Mouse (Mus musculus): ENCODE measurements around the gene Mical3.

Mical3 gene

DNA sequence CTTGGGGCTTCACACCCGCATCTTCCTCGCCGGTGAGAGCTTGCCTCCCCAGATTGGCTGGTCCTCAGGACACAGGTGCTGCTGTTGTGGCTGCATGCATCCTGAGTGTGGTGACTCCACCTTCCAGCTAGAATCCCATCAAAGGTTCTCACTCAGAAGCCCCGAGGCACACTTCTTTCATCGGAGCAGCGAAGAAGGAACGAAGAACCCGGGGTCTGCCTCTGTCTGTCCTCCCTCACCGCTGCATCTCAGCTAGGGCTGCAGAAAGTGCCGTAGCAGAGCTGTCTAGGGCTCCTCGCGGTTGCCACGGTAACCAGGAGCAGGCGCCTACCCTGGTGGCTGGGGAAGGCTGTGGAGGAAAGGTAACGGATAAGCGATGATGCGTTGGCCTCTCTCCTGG is at the start of gene Mical3:
Mical3 (minus strand) TSS at position 227 of the 400 bp plus-strand sequence.
- DNase-seq (ENCODE audit: low spot score), result no peak

DNA sequence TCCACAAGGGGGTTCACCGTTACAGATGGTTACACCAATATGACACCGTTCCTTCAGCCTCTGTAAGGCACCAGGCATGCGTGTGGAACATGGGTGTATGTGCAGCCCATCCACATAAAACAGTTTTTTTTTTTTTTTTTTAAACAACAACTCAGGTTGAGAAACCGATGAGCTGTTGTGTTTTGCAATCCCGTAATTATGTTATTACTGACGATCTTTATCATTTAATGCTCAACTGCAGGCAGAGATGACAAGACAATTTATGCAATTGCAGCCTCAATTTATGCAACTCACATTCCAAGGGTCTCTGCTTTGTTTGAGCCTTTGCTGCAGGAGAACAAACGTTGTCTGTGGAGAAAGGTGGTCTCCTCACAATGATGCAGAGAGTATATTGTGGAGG is 49.0 kb upstream of the Mical3 start:
- DNase-seq (ENCODE audit: low spot score), result no peak

DNA sequence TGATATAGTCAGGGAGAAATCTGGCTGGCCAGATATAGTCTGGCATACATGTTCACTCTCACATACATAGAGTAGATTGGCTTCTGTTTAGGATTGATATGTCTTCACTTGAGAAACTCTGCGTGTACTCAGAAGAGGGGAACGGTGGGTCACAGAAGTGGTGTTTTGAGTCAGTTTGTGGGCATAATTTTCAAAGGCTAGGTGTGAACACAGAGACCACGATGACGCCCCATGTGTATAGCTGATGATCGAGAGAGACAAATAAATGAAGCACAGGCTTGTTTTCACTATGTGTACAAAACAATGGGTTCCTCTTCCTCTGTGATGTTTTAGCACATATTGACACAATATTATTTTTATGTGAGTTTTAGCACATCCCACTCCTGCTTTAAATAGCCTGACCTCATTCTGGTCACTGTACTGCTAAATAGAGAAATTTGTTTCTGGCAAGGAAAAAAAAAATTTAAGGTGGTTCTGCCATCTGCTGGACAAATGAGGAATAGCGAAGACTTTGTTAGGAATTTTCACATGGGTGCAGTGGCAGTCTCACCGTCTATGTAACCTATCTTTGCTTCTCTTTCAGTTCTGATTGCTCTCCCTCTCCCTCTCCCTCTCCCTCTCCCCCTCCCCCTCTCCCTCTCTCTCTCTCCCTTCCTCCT is 48.0 kb upstream of the Mical3 start:
- no peak for DNase-seq (ENCODE audit: low spot score)

DNA sequence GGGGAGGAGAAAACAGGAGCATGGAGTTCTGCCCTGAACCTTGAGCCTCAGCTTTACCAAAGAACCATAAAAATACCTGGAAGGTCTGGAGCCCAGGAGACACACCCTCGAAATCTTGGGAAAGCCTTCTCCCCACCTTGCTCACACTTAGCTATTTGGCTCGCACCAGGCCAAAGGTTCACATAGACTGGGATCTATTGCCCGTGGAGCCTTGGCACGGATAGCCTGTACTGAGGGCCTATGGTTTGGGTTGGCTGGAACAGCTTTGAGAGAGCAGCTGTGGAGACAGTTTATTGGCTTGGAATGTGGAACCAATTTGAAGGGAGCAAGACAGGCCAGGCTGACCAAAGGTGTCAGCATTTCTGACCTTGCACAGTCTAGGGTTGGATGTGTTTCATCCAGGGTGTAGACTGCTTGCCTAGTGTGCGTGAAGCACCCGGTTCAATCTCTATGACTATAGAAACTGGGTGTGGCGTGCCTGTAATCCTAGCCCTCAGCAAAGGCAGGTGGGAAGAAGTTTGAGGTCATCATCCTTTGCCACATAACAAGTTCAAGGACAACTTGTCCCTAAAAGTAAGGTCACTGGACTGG is 46.4 kb upstream of the Mical3 start:
- DNase-seq (ENCODE audit: low spot score), result no peak

DNA sequence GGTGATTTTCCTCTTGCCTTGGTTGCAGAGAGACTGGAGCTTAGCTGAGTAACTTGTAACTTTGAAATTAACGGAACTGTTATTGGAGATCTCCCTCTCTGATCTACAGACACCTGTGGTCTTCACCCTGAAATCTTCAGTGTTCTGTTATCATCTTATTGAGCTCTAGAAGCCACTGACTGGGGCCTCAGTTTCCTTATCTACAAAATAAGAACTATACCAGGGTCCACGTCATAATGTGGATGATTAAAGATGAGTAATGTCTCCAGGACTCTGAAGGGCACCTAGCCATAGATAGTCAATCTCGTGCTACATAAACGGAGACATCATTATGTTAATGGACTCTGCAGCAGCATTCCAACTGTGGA is 45.9 kb upstream of the Mical3 start:
- DNase-seq (ENCODE audit: low spot score), result no peak

DNA sequence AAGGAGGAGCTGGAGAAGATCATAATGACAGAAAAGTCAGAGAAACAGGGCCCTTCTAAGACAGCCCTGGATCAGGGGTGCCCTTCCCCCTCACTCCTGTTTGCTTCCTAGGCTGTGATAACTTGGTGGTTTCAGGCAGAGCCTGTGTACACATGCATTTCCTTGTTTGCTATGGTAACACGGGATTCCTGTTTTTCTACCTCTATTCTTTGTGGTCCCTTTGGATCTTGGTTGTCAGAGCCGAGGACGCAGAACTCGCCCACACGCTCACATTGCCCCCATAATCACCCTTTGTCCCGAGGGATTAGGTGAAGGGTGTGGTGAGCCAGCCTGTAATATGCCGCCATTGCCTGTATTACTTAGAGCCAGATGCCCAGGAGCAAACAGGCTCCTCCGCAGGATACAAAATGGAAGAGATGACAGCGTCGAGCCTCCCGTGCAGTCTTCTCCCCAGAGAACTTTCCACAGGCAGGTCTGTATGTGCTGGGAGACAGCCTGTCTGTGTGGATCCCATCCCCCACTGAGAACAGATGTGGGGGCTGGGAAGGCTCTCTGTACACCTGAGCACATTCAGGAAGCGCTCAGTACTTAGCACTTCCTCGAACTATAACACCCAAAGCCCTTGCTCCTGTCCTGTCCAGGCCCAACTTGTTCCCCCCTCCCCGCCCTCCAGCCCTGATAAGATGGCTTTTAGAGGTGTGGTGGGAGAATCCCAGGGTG is 45.4 kb upstream of the Mical3 start:
- DNase-seq (ENCODE audit: low spot score), result no peak

DNA sequence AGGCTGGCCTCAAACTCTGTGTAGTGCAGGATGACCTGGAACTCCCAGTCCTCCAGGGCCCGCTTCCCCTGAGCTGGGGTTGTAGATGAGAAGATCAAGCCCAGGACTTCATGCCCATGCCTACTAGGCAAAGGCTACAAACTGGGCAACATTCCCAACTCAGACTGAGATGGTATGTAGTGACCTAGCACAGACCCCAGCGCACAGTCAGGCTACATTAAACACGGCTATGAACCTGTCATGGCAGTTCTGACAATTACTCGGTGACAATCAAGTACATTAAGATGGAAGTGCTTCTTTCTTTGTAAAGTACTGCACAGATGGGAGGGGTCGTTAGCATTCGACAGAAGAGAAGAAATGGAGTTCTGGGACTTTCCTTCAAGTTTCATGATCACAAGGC is 44.0 kb upstream of the Mical3 start:
- no peak for DNase-seq (ENCODE audit: low spot score)

DNA sequence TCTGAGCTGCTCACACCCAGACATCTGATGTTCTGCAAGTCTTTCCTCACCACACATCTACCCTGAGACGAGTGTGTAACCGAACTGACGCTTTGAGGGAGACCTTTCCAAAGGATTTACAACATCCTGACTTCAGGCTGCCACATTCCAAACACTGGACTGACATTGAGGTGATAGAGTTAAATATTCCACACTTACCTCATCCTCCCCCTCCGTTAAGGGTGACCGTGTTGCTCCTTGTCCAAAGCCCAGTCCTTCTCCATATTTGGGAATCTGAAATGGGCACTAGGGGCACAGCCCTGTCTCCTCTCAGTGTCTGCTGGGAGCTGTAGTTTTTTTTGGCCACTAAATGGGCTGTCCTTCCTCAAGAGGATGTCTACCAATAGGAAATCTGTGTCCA is 42.7 kb upstream of the Mical3 start:
- DNase-seq (ENCODE audit: low spot score), result no peak

DNA sequence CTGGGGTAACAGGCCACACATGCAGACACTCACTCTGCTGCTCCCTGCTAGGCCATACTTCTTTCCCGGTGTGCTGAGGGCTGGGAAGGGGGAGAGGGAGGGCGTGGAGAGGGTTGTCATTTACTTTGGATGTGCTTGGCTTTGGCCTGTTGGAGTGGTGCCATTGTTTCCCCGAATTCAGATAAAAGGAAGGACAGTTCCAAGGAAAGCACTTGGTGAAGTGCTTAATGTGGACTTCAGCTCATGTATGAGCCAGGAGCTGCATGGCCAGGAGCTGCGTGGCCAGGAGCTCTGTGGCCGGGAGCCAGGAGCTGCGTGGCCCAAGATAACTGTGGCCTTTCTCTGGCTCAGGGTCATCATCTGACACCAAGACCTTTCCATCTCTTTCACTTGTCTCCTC is 40.3 kb upstream of the Mical3 start:
- DNase-seq (ENCODE audit: low spot score), result no peak

DNA sequence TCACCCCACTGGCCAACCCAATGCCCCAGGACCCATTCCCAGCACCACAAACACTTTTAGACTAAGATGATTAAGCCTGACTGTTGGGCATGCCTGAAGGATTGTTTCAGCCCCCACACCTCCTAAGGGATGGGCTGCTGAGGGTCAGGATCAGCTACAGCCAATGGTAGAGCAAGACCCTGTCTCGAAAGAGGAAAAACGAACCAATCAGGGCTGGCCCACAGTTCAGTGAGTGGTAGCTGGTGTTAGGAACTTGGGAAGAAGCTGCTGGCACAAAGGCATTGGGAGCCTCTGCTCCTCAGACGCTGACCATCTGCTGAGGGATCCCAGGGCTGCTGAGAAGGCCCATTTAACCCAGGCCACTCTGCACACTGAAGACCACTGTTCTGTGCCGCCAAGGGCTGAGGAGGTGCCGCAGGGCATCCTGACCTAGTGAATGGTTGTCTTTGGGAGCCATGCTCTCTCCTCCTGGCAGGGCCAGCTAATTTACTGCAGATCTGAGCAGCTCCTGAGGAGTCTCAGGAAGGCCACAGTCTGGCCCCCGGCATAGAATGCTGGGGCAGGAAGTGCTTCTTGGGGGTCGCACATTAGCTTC is 36.7 kb upstream of the Mical3 start:
- no peak for DNase-seq (ENCODE audit: low spot score)

DNA sequence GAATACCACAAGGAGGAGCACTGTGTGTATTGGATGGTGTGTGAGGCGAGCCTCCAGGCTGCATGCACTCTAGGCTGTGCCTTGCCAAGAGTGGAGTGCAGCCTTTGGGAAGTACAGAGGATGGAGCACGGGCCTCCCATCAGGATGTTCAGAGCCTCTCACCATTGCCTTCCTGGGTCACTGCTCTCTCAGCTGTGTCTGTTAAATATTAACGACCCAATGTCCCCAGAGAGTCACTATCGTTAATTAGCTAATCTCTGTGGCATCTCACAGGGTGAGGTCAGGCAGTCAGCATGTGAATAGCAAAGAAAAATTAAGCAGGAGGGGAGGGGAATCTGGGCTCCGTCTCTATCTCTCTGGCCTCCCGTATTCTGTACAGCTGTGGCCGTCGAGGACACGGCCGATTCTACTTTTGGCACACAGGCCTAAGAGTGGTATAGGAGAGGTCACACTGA is 35.3 kb upstream of the Mical3 start:
- DNase-seq (ENCODE audit: low spot score), result no peak

DNA sequence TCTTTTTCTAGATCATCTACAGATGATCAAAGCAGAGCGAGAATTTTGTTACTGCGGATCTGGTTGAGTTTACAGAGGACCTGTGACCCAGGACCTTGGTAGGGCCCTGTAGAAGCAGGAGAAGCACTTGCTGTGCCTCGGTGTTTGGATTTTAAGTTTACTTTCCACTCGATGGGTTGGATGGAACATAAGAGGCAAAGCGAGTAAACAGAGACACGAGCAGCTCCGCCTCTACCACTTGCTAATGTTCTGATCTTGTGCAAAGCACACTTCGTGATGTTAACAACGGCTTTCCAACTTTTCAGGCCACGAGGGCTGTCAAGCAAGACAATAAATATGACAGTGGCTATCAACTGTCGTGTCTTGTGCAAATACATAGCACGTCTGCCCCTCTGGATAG is 31.8 kb upstream of the Mical3 start:
- no peak for DNase-seq (ENCODE audit: low spot score)

DNA sequence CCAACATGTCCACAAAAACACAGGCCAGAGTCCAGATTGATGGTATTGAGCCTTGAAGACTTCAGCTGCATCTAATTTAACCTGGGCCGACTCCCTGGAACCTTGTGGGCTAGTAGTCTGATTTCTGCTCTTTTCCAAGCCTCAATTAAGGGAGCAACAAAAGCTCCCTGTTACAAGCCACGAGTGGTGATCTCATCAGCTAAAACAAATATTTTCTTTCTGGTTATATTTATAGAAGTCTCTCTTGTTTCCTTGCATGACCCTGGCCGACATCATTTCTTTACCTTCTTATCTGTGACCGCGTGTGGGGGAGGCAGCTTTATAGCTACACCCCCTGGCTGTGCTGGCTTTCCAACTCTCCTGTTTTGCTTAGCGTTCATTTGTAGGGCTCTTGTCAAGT is 29.3 kb upstream of the Mical3 start:
- DNase-seq (ENCODE audit: low spot score), result no peak

DNA sequence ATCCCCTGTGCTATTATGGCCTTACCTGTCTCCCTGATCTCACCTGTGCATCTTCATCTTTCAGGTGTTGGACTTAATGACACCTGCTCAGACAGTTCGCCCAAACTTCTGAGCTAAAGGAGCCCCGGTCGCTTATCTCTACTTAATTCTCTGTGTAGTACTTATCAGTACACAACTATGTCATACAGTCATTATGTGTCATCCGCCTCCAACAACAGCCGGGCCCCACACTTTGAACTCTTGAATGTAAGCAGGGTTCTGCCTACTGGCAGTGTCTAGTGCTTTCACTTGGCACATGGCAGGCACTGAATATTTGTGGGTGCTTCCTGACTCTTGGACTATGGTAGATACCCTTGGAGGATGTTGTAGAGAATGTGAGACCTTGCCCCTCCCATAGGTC is 28.8 kb upstream of the Mical3 start:
- no peak for DNase-seq (ENCODE audit: low spot score)

DNA sequence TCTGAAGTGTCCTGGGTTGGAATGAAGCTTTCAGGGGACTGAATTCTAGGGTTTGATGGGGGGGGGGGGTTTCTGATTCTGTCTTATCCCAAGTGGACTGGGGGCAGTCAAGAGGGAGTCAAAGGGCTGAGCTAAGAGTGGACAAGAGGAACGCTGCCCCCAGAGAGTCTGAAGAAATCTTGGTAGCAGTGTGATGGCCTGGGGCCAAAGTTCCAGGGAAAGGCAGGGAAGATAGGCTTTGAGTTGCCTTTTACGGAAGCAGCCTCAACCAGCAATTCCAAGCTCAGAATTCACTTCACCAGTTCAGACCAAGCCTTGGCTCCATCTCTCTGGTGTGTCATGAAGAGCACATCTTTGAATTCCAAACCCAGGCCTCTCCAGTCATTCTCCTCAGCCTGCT is 25.2 kb upstream of the Mical3 start:
- no peak for DNase-seq (ENCODE audit: low spot score)

DNA sequence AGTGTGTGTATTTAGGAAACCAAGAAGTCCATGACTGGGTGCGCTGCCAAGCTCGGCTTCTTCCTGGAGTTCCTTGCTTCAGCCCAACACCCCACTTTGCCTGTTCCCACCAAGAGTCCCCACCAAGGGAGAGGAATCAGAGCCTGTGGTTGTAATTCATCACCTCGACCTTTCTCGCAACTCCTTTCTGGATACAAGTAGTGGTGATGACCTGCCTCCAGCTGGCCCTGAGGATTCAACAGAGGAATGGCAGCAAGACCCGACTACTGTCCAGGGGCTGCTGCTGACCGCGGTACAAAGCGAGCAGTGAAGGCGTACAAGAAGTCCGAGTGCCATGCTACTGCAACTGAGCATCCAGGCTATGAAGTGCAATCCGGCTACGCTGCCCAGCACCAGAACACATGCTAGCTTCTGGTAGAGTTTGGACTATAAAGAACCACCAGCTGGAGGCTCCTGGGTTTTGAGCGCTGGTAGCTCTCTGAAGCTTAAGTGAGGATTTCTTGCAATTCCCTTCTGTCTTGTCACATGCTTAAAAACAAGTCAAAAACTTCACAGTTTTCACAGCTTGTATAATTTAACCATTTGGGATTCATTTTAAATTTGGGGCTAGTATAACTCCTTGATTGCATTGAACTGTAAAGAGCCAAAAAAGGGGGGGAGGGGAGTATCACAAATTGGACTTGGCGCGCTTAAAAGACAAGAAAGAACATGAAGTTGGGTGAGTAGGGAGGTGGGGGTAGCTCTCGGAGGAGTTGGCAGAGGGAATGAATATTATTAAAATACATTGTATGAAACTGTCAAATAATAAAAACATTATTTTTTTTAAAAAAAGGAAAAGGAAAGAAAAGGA is 23.9 kb upstream of the Mical3 start:
- DNase-seq (ENCODE audit: low spot score), result no peak

DNA sequence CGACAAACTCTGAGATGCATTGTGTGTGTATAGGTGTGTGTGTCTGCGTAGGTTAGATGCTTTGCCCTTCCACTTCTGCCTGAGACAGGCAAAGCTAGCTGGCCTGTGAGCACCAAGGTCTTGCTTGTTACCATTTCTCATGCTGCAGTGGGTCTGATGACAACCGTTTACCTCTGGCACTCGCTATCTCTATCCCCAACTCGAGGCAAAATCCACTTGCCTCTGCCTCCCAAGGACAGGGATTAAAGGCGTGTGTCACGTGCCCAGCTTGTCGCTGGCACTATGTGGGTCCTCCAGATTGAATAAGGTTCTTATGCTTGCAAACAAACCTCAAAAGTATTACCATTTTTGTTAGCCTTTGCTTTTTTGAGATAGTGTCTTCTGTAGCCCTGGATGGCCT is 22.4 kb upstream of the Mical3 start:
- no peak for DNase-seq (ENCODE audit: low spot score)

DNA sequence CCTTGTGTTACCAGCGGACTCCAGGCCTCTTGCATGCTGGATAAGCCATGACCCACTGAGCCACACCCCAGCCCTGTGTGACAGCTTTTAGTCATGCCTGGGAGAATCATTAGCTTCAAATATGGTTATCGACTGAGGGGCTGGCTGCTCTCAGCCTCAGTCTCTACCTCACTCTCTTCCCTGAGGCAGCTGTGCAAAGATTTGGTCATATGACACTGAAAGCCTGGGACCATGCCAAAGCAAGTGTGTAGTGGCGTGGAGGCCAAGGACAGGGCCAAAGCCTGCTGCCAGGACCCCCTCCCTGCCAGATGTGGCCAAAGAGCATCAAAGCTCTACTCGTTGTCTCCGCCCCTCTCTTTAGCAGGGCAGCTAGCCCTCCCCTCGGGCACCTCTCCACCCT is 20.9 kb upstream of the Mical3 start:
- no peak for DNase-seq (ENCODE audit: low spot score)

DNA sequence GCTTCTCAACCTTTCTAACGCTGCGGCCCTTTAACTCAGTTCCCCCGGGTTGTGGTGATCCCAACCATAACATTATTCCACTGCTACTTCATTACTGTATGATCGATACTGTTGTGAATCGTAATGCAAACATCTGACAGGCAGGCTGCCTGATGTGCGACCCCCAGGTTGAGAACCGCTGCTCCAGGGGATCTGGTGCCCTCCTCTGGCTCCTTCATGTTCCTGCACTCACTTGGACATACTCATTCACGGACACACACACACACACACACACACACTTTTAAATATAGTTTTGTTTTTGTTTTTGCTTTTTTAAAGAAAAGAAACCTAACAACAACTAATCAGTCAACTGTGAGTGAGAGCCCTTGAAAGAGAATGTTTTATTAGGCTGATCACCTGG is 19.3 kb upstream of the Mical3 start:
- no peak for DNase-seq (ENCODE audit: low spot score)

DNA sequence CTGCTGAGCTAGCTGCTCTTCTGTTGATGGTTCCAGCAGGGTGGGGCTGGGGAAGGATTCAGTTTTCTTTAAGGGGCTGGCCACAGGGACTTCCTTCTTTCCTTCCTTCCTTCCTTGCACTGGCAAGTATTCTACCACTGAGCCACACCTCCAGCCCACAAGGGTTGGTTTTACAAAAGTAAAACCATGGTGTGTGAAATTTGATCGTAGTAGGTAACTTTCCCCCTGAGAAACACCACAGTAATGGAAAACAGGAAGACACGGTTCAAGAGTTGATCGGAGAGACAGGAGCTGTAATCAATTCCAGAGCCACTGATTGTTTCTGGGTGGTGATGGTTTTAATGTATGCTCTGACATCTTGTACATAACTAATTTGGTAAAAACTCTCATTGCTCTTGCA is 18.6 kb upstream of the Mical3 start:
- DNase-seq (ENCODE audit: low spot score), result no peak

DNA sequence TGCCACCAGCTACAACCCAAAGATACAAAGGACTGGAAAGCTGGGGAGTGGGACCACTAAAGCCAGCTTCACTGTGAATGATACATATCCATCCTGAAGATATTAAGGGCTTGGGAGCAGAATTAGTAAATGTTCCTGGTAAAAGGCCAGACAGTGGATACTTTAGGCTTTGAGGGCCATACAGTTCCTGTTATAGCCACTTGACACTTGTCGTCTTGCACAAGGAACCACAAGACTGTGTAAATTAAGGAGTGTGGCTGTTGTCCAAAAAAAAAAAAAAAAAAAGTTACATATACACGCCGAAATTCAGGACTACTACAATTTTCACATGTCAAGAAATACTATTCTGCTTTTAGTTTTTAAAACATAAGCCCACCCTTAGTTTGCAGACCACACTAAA is 17.6 kb upstream of the Mical3 start:
- DNase-seq (ENCODE audit: low spot score), result no peak

DNA sequence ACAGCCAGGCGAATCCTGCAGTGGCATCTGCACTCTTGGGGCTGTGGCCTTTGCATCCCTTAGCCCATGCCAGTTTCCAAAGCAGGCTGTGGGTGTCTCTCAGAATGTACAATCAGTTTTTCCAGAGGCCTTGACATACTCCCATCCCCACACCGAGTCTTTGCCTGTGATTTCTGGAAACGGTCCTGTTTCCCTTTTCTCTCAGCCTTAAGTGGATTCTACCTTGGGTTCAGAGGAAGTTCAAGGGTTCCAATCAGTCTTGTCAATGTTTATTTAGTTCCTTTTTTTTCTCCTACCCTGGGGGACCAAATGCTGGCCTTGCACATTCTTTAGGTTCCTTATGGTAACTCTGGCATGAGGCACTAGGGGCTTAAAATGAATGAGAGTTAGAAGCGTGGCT is 16.0 kb upstream of the Mical3 start:
- no peak for DNase-seq (ENCODE audit: low spot score)

Measured in urinary bladder, postnatal 10 days (tissue).